Mouse (Mus musculus): ENCODE results near the gene Rapgef2. TPM values are rescaled to one million over a fixed set of nuclear protein-coding genes. Genes with fewer than 3 reads are reported as not detected.

Rapgef2 gene
- polyA plus RNA-seq, 1 experiment = 0.01 TPM

GRCm38 (mm10) chr3:79308605-79309004, 22.3 kb upstream of the Rapgef2 start:
- Histone ChIP-seq H3K27me3 (ENCODE audit: control insufficient read depth) (no peaks in the 10 kb centered on the region), H3K4me1 (ENCODE audit: control insufficient read depth) (no peaks in the 10 kb centered on the region), H3K9me3 (ENCODE audit: control insufficient read depth, low read length) (no peaks in the 10 kb centered on the region; the same call in 1 of the 2 replicates), H3K4me3 (replicated peaks) (no peak overlapping the region), H3K36me3 (ENCODE audit: control insufficient read depth) (no peaks in the 10 kb centered on the region)
- no peak for TF ChIP-seq GATA1 (IDR thresholded peaks at IDR 0.05; ENCODE audit: low read length)
- TF ChIP-seq TAL1 (IDR thresholded peaks at IDR 0.05; ENCODE audit: low read length) = no peak

GRCm38 (mm10) chr3:79299401-79299800, 13.1 kb upstream of the Rapgef2 start:
- Histone ChIP-seq H3K36me3 (ENCODE audit: control insufficient read depth) (no peaks in the 10 kb centered on the region), H3K4me1 (ENCODE audit: control insufficient read depth) (no peaks in the 10 kb centered on the region; the same call in 1 of the 2 replicates), H3K9me3 (ENCODE audit: control insufficient read depth, low read length) (no peaks in the 10 kb centered on the region), H3K4me3 (replicated peaks) (no peak overlapping the region), H3K27me3 (ENCODE audit: control insufficient read depth) (no peaks in the 10 kb centered on the region)
- TF ChIP-seq TAL1 (IDR thresholded peaks at IDR 0.05; ENCODE audit: low read length) (no peak), GATA1 (IDR thresholded peaks at IDR 0.05; ENCODE audit: low read length) (no peak)

GRCm38 (mm10) chr3:79297281-79297680, 11.0 kb upstream of the Rapgef2 start:
- no peaks in the 10 kb centered on the region for H3K9me3 ChIP-seq (ENCODE audit: control insufficient read depth, low read length)
- no peaks in the 10 kb centered on the region for H3K36me3 ChIP-seq (ENCODE audit: control insufficient read depth)
- no peak overlapping the region for H3K4me3 ChIP-seq (replicated peaks)
- TF ChIP-seq TAL1 (IDR thresholded peaks at IDR 0.05; ENCODE audit: low read length) = no peak
- no peak for TF ChIP-seq GATA1 (IDR thresholded peaks at IDR 0.05; ENCODE audit: low read length)
- no peaks in the 10 kb centered on the region; the same call in 1 of the 2 replicates for H3K4me1 ChIP-seq (ENCODE audit: control insufficient read depth)
- H3K27me3 ChIP-seq (ENCODE audit: control insufficient read depth) = no peaks in the 10 kb centered on the region

GRCm38 (mm10) chr3:79296586-79296985, 10.3 kb upstream of the Rapgef2 start:
- Histone ChIP-seq H3K4me3 (replicated peaks) (no peak overlapping the region), H3K9me3 (ENCODE audit: control insufficient read depth, low read length) (no peaks in the 10 kb centered on the region)
- no peak for TF ChIP-seq GATA1 (IDR thresholded peaks at IDR 0.05; ENCODE audit: low read length)
- TF ChIP-seq TAL1 (IDR thresholded peaks at IDR 0.05; ENCODE audit: low read length) = no peak

GRCm38 (mm10) chr3:79296049-79296448, 9.7 kb upstream of the Rapgef2 start:
- H3K9me3 ChIP-seq (ENCODE audit: control insufficient read depth, low read length) = no peaks in the 10 kb centered on the region
- TF ChIP-seq TAL1 (IDR thresholded peaks at IDR 0.05; ENCODE audit: low read length) (no peak), GATA1 (IDR thresholded peaks at IDR 0.05; ENCODE audit: low read length) (no peak)
- no peaks in the 10 kb centered on the region for H3K36me3 ChIP-seq (ENCODE audit: control insufficient read depth)
- no peaks in the 10 kb centered on the region; the same call in 1 of the 2 replicates for H3K4me1 ChIP-seq (ENCODE audit: control insufficient read depth)
- no peak overlapping the region for H3K4me3 ChIP-seq (replicated peaks)
- peaks cover 7% of the 10 kb centered on the region for H3K27me3 ChIP-seq (ENCODE audit: control insufficient read depth)

More at GRCm38 (mm10) chr3:79296586-79296985, 10.3 kb upstream of the Rapgef2 start:
- H3K4me1 ChIP-seq (ENCODE audit: control insufficient read depth) = no peaks in the 10 kb centered on the region; the same call in 1 of the 2 replicates
- no peaks in the 10 kb centered on the region for H3K36me3 ChIP-seq (ENCODE audit: control insufficient read depth)
- H3K27me3 ChIP-seq (ENCODE audit: control insufficient read depth) = peaks cover 4% of the 10 kb centered on the region

GRCm38 (mm10) chr3:79294701-79295100, 8.4 kb upstream of the Rapgef2 start:
- TF ChIP-seq GATA1 (IDR thresholded peaks at IDR 0.05; ENCODE audit: low read length) (no peak), TAL1 (IDR thresholded peaks at IDR 0.05; ENCODE audit: low read length) (no peak)
- Histone ChIP-seq H3K27me3 (ENCODE audit: control insufficient read depth) (peaks cover 18% of the 10 kb centered on the region), H3K36me3 (ENCODE audit: control insufficient read depth) (no peaks in the 10 kb centered on the region), H3K4me3 (replicated peaks) (no peak overlapping the region), H3K4me1 (ENCODE audit: control insufficient read depth) (no peaks in the 10 kb centered on the region; the same call in 1 of the 2 replicates), H3K9me3 (ENCODE audit: control insufficient read depth, low read length) (no peaks in the 10 kb centered on the region)

- TF ChIP-seq TAL1 (IDR thresholded peaks at IDR 0.05; ENCODE audit: low read length) (no peak), GATA1 (IDR thresholded peaks at IDR 0.05; ENCODE audit: low read length) (no peak)
- no peak overlapping the region for H3K4me3 ChIP-seq (replicated peaks)
- H3K27me3 ChIP-seq (ENCODE audit: control insufficient read depth) = peaks cover 35% of the 10 kb centered on the region
- H3K9me3 ChIP-seq (ENCODE audit: control insufficient read depth, low read length) = no peaks in the 10 kb centered on the region
- H3K36me3 ChIP-seq (ENCODE audit: control insufficient read depth) = no peaks in the 10 kb centered on the region
- no peaks in the 10 kb centered on the region; the same call in 1 of the 2 replicates for H3K4me1 ChIP-seq (ENCODE audit: control insufficient read depth)
Measured at GRCm38 (mm10) chr3:79293023-79293422, 6.7 kb upstream of the Rapgef2 start.

- H3K36me3 ChIP-seq (ENCODE audit: control insufficient read depth) = no peaks in the 10 kb centered on the region
- no peak overlapping the region for H3K4me3 ChIP-seq (replicated peaks)
- TF ChIP-seq GATA1 (IDR thresholded peaks at IDR 0.05; ENCODE audit: low read length) (no peak), TAL1 (IDR thresholded peaks at IDR 0.05; ENCODE audit: low read length) (no peak)
- H3K9me3 ChIP-seq (ENCODE audit: control insufficient read depth, low read length) = no peaks in the 10 kb centered on the region
- peaks cover 71% of the 10 kb centered on the region for H3K27me3 ChIP-seq (ENCODE audit: control insufficient read depth)
- H3K4me1 ChIP-seq (ENCODE audit: control insufficient read depth) = peaks cover 21% of the 10 kb centered on the region
Measured at GRCm38 (mm10) chr3:79289050-79289449, 2.7 kb upstream of the Rapgef2 start.

GRCm38 (mm10) chr3:79287699-79288458, 1.6 kb upstream of the Rapgef2 start:
- Histone ChIP-seq H3K4me1 (ENCODE audit: control insufficient read depth) (peaks cover 21% of the 10 kb centered on the region), H3K36me3 (ENCODE audit: control insufficient read depth) (no peaks in the 10 kb centered on the region), H3K9me3 (ENCODE audit: control insufficient read depth, low read length) (no peaks in the 10 kb centered on the region), H3K27me3 (ENCODE audit: control insufficient read depth) (peaks cover 71% of the 10 kb centered on the region), H3K4me3 (replicated peaks) (peak overlapping the region; percentile 75)
- TF ChIP-seq GATA1 (IDR thresholded peaks at IDR 0.05; ENCODE audit: low read length) = no peak
- no peak for TF ChIP-seq TAL1 (IDR thresholded peaks at IDR 0.05; ENCODE audit: low read length)
